Mouse (Mus musculus): ENCODE measurements at regions not wholly inside any gene's neighbourhood (a gene's known extent, or its start where the extent isn't known, plus 50 kb on each side); places are given as distances from the start of the nearest gene placed in this dataset.

DNA sequence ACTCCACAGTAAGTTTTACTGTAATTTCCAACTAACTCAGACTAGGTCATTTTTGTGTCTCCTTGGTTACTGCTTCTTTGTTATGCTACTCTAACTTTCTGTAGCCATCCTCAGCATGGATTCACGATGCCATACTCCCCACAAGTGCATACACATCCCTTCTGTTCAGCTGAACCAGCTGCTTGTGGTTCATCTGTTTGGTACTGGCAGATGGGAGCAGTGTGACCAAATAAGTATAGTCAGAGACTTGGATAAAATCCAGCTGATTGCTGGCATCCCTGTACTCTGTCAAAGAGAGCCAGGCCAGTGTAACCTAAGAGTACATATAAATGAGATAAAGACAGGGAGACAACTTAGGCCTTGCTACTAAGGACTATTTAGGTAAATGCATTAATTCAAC lies 283.7 kb upstream of the Dmac1 start:
- TF ChIP-seq CTCF (IDR thresholded peaks at IDR 0.05; ENCODE audit: extremely low read depth, insufficient read length, insufficient replicate concordance, low read depth, low read length): no peak
- no peak for TF ChIP-seq POLR2A (IDR thresholded peaks at IDR 0.05; ENCODE audit: low read depth, low read length)

All from small intestine, adult 2 months (tissue).